8 mouse cellular contexts compared by ENCODE assay signal in genomic region chr7:97842806-97843570, GRCm38 (mm10). TPM values are rescaled to one million over a fixed set of nuclear protein-coding genes. Genes with fewer than 3 reads are reported as not detected.
DNase-seq lines count a peak whose midpoint lies in the region; ATAC-seq and TF ChIP-seq lines count a peak whose summit lies in the region.

No protein-coding gene starts in this region.

- peak; percentile 19; the same call in 1 of the 2 replicates for TF ChIP-seq CTCF in embryonic fibroblast, embryonic 13.5 days (IDR thresholded peaks at IDR 0.05; ENCODE audit: borderline replicate concordance, insufficient read depth, low read length)

- peak; percentile 73 for TF ChIP-seq POLR2A in embryonic fibroblast, embryonic 13.5 days (IDR thresholded peaks at IDR 0.05; ENCODE audit: low read depth, low read length)
- peak; percentile 41; the same call in 1 of the 2 replicates for TF ChIP-seq POLR2A in limb, embryonic 14.5 days (IDR thresholded peaks at IDR 0.05; ENCODE audit: borderline replicate concordance, extremely low read depth, insufficient read depth, insufficient read length)

- WGBS in limb, embryonic 14.5 days: 6% methylated on average over 21 of the region's 22 CpGs
- 2% methylated on average over 20 of the region's 22 CpGs for WGBS in midbrain, embryonic 16.5 days

- peaks cover 4% of the 10 kb centered on the region; the same call in 1 of the 2 replicates for H3K4me1 ChIP-seq in embryonic fibroblast, embryonic 13.5 days (ENCODE audit: control insufficient read depth, insufficient read depth, low read length)
- 0 out of 2 replicates have a peak, but pooled peaks cover 3% of the 10 kb centered on the region for H3K4me1 ChIP-seq in limb, embryonic 14.5 days (ENCODE audit: control insufficient read depth, insufficient read depth, low read length)
- H3K4me1 ChIP-seq in midbrain, embryonic 16.5 days (ENCODE audit: control insufficient read depth, insufficient read depth, low read length): peaks cover 31% of the 10 kb centered on the region

- H3K27ac ChIP-seq in embryonic fibroblast, embryonic 13.5 days (ENCODE audit: insufficient read depth, low read length): no peak overlapping the region
- peak overlapping the region; percentile 16; the same call in 1 of the 2 replicates for H3K27ac ChIP-seq in limb, embryonic 14.5 days (replicated peaks; ENCODE audit: low read depth, low read length)
- H3K27ac ChIP-seq in midbrain, embryonic 16.5 days (ENCODE audit: low read length): peak overlapping the region; percentile 92

- H3K27me3 ChIP-seq in limb, embryonic 14.5 days (ENCODE audit: control insufficient read depth, insufficient read depth, low read length): no peaks in the 10 kb centered on the region
- H3K27me3 ChIP-seq in midbrain, embryonic 16.5 days (ENCODE audit: control insufficient read depth, insufficient read depth, low read depth, low read length): no peaks in the 10 kb centered on the region

- peak; percentile 14 for DNase-seq in A20 (ENCODE audit: low read depth, low spot score)
- peak; percentile 98 for DNase-seq in brain, adult 2 months (ENCODE audit: low read depth, low spot score)
- DNase-seq in heart, adult 9 months (ENCODE audit: low spot score in 2 of 2): peak; percentile 30 to 31
- DNase-seq in kidney, adult 9 months: peak; percentile 70
- peak; percentile 76 for DNase-seq in limb, embryonic 14.5 days (ENCODE audit: low spot score)
- DNase-seq in spleen, postnatal 10 days (ENCODE audit: low spot score in 2 of 2): peak; percentile 20 to 66

- H3K4me3 ChIP-seq in embryonic fibroblast, embryonic 13.5 days (ENCODE audit: insufficient read depth, low read length): peak overlapping the region; percentile 47
- H3K4me3 ChIP-seq in limb, embryonic 14.5 days (replicated peaks; ENCODE audit: low read length): peak overlapping the region; percentile 38
- H3K4me3 ChIP-seq in midbrain, embryonic 16.5 days (ENCODE audit: low read depth, low read length): peak overlapping the region; percentile 57

- peak overlapping the region; percentile 53 for H3K9ac ChIP-seq in limb, embryonic 14.5 days (ENCODE audit: low read depth, low read length, severe bottlenecking)
- peak overlapping the region; percentile 82 for H3K9ac ChIP-seq in midbrain, embryonic 16.5 days (ENCODE audit: low read depth, low read length)

- no peaks in the 10 kb centered on the region for H3K36me3 ChIP-seq in limb, embryonic 14.5 days (ENCODE audit: control insufficient read depth, insufficient read depth, low read length)
- no peaks in the 10 kb centered on the region for H3K36me3 ChIP-seq in midbrain, embryonic 16.5 days (ENCODE audit: control insufficient read depth, insufficient read depth, low read length)

- no peaks in the 10 kb centered on the region for H3K9me3 ChIP-seq in limb, embryonic 14.5 days (ENCODE audit: control insufficient read depth, low read length)
- no peaks in the 10 kb centered on the region for H3K9me3 ChIP-seq in midbrain, embryonic 16.5 days (replicated peaks; ENCODE audit: control insufficient read depth, low read length, poor library complexity, severe bottlenecking)

- H3K4me2 ChIP-seq in limb, embryonic 14.5 days (replicated peaks; ENCODE audit: low read depth, low read length, severe bottlenecking): peak overlapping the region; percentile 49
- peak overlapping the region; percentile 69 for H3K4me2 ChIP-seq in midbrain, embryonic 16.5 days (ENCODE audit: low read length)

- ATAC-seq in limb, embryonic 14.5 days (ENCODE audit: low FRiP score, low read depth): peak; percentile 88
- ATAC-seq in midbrain, embryonic 16.5 days: peak; percentile 97

RNA-seq across cellular contexts. Expression of gene Pak1, which starts 54.6 kb away (rescaled TPM):
- 30.0 and 33.7 TPM in 2 replicates for polyA plus RNA-seq in embryonic fibroblast, embryonic 13.5 days (2011; ENCODE audit: insufficient read length, low read depth, missing spikeins)
- 15.1 and 16.2 TPM in 2 replicates for polyA plus RNA-seq in limb, embryonic 14.5 days (2012; rRNA removed)
- 21.6 and 23.3 TPM in 2 replicates for polyA plus RNA-seq in limb, embryonic 14.5 days (2014; fragmentation: Nextera tagmentation; extraction: Ambion mirVana)
- 148 and 150 TPM in 2 replicates for polyA plus RNA-seq in midbrain, embryonic 16.5 days (2015; fragmentation: Nextera tagmentation; extraction: Ambion mirVana)

Comparison
In these comparisons a context has a peak if more than half of its experiments do, and no peak if none do; other contexts are left out.
1. DNase-seq: peak in every context shown above with its lines; median percentile 98 in brain, adult 2 months; 76 in limb, embryonic 14.5 days; 70 in kidney, adult 9 months; 43 in spleen, postnatal 10 days; 30 in heart, adult 9 months; 14 in A20.